Mouse (Mus musculus): ENCODE measurements at regions not wholly inside any gene's neighbourhood (a gene's known extent, or its start where the extent isn't known, plus 50 kb on each side); places are given as distances from the start of the nearest gene placed in this dataset.
"Not testable (repeated sequence)": the region's sequence is repeated elsewhere in the genome, so short reads cannot be mapped to it uniquely, and the experiment has no call there.

- no peak for DNase-seq
Observed at GRCm38 (mm10) chr8:116024811-116025210, 317.2 kb upstream of the Maf start.

- DNase-seq: no peak
Observed at GRCm38 (mm10) chr8:116021691-116022090, 314.1 kb upstream of the Maf start.

- no peak for DNase-seq
Observed at GRCm38 (mm10) chr8:115995320-115995719, 287.7 kb upstream of the Maf start.

DNA sequence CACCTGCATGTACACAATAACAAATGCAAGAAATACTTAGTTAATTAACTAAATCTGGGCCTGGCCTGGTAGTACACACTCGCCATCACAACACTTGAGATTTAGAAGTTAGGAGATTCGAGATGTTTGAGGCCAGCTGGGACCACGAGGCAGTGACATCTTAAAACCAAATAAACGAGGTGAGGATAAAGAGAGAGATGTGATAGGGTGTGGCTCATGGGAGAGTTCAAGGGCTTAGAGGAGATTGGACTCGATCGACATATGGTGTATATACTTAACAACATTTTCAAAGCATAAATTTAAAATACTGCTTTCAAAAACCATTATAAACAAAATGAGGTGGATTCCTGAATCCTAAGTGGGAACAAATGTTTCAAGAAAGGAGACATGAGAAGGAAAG lies 284.4 kb upstream of the Maf start:
- DNase-seq: no peak

GRCm38 (mm10) chr8:115983397-115983796 lies 275.8 kb upstream of the Maf start:
- DNase-seq: no peak

DNA sequence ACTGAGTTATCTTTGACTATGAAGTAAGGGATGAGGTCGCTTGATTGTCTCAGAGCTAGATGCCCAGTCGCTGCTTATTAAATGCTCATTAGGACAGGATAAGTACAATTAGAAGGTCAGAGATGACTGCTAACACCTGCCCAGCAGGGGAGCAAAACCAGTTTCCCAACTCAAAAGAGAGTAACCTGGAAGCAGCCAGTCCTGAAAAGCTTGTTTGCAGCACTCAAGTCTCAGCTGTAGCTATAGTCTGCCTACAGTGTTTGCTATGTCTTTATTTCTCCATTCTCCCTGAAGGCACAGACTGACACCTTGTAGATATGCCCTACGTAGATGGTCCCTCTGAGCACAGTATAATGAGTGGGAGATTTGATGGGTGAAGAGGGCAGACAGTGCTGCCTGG lies 274.7 kb upstream of the Maf start:
- DNase-seq: no peak

DNA sequence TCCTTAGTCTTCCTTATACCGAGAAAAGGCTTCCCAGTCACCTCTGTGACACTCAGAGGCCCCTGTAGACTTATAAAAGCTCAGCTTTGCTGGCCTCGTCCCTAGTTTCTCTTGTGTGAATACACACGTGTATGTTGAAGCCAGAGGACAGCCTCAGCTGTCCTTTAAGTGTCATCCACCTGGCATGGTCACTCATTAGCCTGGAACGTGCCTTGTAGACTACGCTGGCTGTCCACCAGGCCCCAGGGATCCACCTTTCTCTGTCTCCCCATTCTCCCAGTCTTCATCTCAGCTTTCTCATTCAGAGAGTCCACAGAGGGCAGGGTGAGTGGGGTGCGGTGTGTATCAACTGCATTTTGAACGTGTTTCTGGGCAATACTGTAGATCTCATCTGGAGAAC lies 273.8 kb upstream of the Maf start:
- no peak for DNase-seq

DNA sequence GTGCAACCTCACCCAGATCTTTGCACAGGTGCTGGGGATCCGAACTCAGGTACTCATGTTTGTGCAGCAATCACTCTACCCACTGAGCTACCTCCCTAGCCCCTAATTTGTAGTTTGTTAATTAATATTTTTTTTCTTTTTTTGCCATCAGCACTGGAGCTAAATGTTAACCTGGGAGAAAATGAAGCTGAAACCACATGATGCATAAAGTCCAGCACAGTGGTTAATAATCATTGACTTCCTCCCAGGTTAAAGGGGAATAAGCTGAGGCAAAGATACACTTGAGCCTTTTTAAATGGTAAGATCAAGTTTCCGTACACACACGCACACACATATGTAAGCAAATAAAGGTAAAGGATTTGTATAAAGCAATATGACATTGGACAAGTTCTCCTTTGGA lies 273.0 kb upstream of the Maf start:
- no peak for DNase-seq

GRCm38 (mm10) chr8:115977152-115977551 lies 269.6 kb upstream of the Maf start:
- no peak for DNase-seq

DNA sequence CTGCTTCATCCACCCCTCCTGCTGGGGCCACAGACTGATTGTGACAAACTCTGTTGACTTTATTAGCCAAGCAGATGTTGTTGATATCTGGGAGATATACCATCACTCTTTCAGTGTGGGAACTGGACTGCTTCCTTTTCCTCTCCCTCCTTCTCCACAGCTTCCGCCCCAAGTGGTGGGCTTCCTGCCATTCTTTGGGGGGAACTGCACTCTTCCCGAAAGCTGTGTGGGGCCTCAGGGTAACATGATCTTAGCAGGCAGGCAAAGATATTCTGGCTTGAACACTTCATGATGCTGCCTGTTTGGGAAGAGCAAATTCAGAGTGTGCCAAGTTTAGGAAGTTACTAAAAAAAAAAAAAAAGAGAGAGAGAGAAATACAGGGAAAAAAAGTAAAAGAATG lies 267.1 kb upstream of the Maf start:
- no peak for DNase-seq

DNA sequence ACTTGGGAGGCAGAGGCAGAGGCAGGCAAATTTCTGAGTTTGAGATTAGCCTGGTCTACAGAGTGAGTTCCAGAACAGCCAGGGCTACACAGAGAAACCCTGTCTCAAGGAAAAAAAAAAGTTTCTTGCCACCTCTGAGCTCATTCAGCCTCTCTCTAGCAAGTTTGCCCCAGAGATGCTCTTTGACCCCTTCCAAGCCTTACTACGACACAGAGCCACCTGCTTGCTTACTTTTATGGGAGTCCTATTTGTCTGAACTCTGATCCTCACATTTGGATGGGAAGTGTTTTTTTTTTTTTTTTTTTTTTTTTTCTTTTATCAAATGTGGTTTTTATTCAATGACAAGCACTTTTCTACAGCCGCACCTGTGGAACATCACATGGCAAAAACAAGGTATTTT lies 263.8 kb upstream of the Maf start:
- not testable (repeated sequence) for DNase-seq

DNA sequence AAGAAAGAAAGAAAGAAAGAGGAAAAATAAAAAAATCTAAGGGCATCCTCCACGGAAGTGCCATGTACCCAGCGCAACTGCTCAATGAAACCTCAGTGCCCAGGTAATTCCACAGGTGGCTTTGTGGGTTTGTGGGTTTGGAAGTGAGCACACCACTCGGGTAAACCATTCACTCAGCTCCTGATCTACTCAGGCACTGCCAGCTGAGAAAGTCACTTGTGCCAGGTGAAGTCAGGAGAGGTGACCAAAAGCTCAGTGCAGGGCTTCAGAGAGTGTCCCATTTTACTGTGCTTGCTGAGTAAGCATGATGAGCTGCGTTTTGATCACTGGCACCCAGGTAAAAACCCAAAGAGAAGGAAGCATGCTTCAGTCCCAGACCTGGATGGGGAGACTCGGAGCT lies 260.5 kb upstream of the Maf start:
- no peak for DNase-seq

DNA sequence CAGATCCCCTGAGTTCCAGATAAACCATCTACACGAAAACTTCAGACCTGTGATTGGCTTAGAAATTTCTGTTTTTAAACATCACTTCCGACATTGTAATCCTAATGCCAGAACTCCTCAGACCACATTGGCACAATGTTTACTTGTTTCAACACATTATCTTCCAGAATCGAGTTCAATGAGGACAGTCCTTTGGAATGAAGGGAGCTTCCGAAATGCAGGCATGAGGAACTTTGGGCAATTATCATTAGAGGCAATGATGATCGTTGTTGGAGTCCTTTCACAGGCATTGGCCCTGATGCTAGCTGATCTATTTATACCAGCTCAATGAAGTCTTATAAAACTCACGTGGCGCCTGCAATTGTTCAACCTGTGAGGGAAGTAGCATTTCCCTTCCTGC lies 258.4 kb upstream of the Maf start:
- DNase-seq: no peak

- no peak for DNase-seq
Observed at GRCm38 (mm10) chr8:115955371-115955770, 247.8 kb upstream of the Maf start.

DNA sequence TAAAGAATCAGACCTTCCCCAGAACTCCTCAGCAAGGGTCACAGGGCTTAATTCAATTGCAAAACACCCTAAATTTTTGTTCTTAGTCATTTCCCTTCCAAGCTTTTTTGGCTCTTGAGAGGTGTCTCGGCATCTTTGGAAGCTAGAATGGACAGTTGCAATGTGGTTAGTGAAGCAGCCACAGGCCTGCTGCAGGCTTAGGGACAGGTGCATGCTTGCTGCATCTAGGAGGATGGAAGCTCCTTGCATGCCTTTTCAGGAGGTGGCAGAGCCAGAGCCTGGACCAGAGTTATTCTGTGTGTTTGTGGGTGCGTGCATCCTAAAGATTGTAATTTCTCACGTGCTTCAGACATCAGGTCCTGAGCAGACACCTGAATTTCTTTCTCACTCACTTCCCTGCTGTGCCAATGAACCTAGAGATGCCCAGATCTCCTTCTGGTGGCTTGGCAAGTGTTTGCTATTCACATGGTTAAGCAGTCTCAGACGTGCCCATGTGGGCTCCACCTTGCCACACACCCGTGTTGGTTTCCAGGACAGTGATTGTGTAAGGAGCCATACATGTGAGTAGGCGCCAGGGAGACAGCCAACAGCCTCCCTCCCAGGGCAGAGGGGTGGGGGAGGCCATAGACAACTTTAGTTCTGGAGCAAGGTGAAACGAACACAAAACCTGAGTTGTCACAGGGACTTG lies 246.3 kb upstream of the Maf start:
- DNase-seq: no peak

- no peak for DNase-seq
Observed at GRCm38 (mm10) chr8:115952496-115952895, 244.9 kb upstream of the Maf start.

GRCm38 (mm10) chr8:115948916-115949315 lies 241.3 kb upstream of the Maf start:
- no peak for DNase-seq

DNA sequence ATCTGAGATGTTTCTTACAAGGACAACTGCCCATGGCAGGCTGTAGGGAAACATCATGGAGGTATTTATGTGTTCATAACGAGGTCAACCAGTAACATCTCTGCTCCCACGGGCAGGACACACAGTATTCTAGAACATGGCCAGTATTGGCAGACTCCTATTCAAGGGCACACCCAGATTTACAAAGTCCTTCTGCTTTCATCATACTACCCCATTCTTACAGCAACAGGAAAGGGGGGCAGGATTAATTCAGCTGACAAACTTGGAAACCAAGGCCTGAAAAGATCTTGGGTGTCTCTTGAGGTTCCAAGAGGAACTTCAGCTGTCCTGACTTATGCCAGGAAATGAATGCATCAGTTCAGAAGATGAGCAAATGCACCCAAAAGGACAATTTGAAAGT lies 240.4 kb upstream of the Maf start:
- no peak for DNase-seq

DNA sequence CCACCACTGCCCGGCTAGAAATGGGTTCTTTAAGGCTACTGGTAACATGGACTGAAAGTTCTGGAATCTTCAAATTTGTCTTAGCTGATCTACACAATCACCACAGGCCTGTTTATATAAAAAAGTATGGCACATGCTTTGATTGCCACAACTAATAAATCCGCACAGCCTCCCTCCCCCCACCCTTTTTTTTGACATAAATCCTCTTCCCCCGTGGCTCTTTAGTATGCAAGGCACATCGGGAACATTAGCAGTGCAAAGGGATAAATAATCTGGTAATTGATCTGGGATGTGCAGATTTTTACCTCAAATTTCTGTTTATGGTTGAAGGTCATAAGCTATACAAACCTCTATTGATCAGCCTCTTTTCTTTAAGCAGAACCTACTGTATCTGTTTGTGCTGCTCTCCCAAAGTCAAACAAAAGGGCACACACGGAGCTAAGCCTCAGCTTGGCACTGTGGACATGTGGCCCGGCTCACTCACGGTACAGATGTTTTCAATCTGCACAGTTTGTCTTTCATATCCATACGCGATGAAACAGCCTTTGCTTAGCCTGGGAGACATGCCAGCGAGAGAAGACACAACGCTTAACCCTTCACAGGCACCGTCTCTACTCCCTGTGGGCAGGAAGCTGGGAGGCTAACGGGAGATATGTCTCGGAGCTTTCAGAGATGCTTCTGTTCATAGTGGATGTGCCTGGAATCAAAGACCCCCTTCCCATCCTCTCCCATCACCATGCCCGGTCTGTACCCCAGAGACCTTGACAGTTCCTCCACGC lies 235.3 kb upstream of the Maf start:
- peak; percentile 60 to 77 for DNase-seq

DNA sequence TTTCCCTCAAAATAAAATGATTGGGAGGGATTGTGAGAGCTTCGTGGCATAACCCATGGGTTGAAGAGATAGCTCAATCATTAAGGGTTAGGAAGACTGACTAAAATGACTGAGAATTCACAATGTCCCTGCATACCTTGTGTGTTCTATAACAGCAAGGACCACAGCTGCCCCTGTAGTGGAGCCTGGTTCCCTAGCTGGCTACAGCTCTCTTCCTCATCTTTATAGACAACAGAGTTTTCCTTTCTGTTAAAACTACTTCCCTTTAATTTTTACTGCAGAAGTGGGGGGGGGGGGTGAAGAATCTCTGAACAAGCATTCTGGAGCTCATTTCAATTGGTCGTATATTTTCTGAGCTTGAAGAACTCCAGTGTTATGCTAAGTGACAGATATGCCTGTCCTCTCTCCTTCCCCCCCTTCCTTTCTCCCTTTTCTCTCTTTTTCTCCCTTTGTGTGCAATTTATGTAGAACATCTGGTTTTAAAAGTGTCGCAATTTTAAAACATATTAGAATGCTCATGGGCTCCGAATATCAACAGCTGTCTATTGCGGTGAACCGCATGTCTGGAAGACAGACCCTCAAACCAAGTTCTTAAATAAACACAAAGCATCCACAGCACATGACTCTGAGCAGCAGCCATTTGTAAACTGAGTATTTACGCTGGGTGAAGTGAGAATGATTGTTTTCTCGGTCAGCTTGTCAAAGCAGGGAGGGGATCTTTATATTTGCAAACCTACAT lies 222.0 kb upstream of the Maf start:
- DNase-seq: peak; percentile 6 to 23

DNA sequence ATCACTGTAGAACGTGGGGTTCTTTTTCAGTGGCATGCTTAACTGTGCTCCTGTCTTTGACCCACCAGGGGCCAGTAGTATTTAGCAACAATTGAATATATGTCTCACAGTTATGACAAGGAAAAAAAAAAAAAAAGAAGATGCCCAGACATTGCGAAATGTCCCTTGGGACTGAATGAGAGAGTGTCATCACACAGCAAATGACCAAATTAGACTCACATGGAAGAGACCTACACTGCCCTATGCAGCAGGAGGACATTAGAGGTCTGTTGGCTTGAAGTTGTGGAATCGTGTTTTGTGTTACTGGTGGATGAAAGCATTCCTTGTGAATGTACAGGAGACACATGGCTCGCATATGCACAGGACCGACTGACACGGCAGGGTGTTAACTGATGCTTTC lies 214.3 kb upstream of the Maf start:
- no peak for DNase-seq

DNA sequence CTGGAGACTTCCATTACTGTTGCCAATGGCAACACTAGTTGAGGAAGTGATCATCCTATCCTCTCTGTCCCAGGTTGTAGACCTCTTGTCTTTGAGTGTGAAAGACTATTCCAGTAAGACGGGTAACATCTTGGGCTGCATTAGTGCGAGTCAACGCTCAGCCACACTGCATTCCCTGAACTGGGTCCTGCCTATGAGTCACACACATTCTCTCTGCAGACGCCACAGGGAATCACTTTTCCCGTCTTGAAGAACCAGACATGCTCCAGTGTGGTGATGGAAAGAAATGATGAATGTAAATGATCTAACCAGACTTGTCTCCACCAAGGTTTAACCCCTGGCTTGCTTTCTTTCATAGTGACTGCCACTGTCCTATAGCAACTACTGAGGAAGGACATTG lies 199.1 kb upstream of the Maf start:
- no peak for DNase-seq

DNA sequence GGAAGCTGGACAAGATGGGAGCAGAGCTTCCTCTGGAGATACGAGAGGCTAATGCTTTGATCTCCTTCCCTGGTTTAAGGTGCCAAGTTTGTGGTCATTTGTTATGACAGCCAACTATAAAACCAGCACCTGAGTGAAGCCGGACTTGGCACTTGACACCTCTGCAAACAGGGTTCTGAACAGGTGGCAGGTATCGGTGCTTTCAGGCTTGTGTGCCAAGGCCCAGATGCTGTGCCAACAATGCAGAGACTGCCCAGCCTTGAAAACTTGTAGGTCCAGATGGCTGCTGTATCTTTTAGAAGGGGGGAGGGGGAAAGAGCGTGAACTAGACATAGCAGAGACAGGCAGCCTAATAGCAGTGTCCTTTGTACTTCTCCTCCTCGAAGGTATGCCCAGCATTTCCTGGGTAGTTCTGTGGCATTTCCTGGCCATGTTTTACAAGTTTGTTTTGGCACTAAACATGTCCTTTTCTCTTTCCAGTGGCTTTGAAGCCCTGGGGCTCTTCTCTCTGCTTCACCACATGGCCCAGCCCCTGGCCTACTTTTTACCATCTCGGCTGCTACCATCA lies 196.3 kb upstream of the Maf start:
- peak in 1 of 2 experiments; percentile 33 for DNase-seq

Measured in lung, postnatal 4 days (tissue).